Mouse (Mus musculus) stomach, postnatal 0 days (tissue): ENCODE measurements around the gene Lrrc36. TPM values are rescaled to one million over a fixed set of nuclear protein-coding genes. Genes with fewer than 3 reads are reported as not detected.

Source experiments
- ATAC-seq: fragments of 200-750 bp; cut with Nextera tagmentation; 2 replicates; pipeline ENCODE4 v1.8.0; 2017; ENCODE audit not compliant: low FRiP score, low TSS enrichment
- DNase-seq: peaks from one replicate; pipeline ENCODE4 v3.0.0-alpha.2; 2016; ENCODE audit warnings: low spot score
- H3K27ac ChIP-seq: fragments of 300-500 bp; sonication (generic); replicated peaks from 2 replicates; pipeline ENCODE4 v1.5.1; 2014; ENCODE audit warnings: mild to moderate bottlenecking, control low read depth
- H3K27me3 ChIP-seq: fragments of 300-500 bp; sonication (generic); 2 replicates; pipeline ENCODE4 v1.6.1; 2014; ENCODE audit warnings: low read length; ENCODE audit not compliant: control insufficient read depth, insufficient read depth
- H3K36me3 ChIP-seq: fragments of 300-500 bp; sonication (generic); 2 replicates; pipeline ENCODE4 v1.6.1; 2014; ENCODE audit warnings: low read length, mixed read lengths; ENCODE audit not compliant: control insufficient read depth, insufficient read depth
- H3K4me1 ChIP-seq: fragments of 300-500 bp; sonication (generic); replicated peaks from 2 replicates; pipeline ENCODE4 v1.6.1; 2014; ENCODE audit warnings: antibody characterized with exemption; ENCODE audit not compliant: control insufficient read depth, insufficient read depth
- H3K4me2 ChIP-seq: fragments of 300-500 bp; sonication (generic); replicated peaks from 2 replicates; pipeline ENCODE4 v1.6.1; 2014; ENCODE audit warnings: low read depth, mild to moderate bottlenecking, control low read depth, moderate library complexity
- H3K4me3 ChIP-seq: fragments of 300-500 bp; sonication (generic); 2 replicates; pipeline ENCODE4 v1.5.1; 2014; ENCODE audit warnings: low read depth, low read length, control low read depth
- H3K9ac ChIP-seq: fragments of 300-500 bp; sonication (generic); 2 replicates; pipeline ENCODE4 v1.6.1; 2014; ENCODE audit warnings: mild to moderate bottlenecking, low read length, control low read depth, mixed read lengths
- H3K9me3 ChIP-seq: fragments of 300-500 bp; sonication (generic); 2 replicates; pipeline ENCODE4 v1.6.1; 2016; ENCODE audit warnings: low read length; ENCODE audit not compliant: control insufficient read depth
- CTCF ChIP-seq: IDR thresholded peaks from 2 replicates; pipeline ENCODE4 v1.5.1; 2016; ENCODE audit warnings: antibody characterized with exemption, low read depth, mild to moderate bottlenecking, moderate library complexity
- EP300 ChIP-seq: optimal IDR thresholded peaks from 2 replicates; pipeline ENCODE3; 2016; ENCODE audit warnings: antibody characterized with exemption
- WGBS: fragments of 180-500 bp; shearing (Covaris S2); extraction: QIAGEN DNeasy Blood & Tissue Kit; methylation state at CpG from one replicate; pipeline ENCODE4 v1.1.7; 2014; 5-methylcytosine and 5-hydroxymethylcytosine counted together
- polyA plus RNA-seq: library from polyadenylated mRNA; unstranded; fragments of >200 nt; fragmentation: Nextera tagmentation; extraction: Ambion mirVana; gene quantifications from 2 replicates; pipeline ENCODE4 v1.2.1, GENCODE M21; 2015

Gene Lrrc36
- polyA plus RNA-seq, 1 experiment from 2014 or later = 0.08 TPM

DNA sequence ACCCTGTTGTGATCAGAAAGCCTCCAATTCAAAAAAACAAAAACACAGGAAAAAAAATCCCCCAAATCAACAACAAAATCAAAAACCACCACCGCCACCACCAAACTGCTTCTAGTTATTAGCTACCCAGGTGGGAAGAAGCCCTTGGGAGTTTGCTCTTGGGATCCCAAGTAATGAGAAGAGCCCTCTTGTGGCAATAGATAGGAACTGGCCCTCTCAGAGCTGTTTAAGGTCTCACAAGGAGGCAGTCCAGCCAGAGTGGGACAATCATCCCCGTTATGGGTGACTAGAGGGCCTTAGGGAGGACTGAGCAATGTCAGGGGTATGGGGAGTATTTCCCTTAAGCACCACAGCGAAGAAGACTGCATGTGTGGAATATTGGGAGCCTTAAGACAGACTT, 15.6 kb upstream of the Lrrc36 start:
- H3K27ac ChIP-seq = no peak overlapping the region
- H3K9ac ChIP-seq = no peak overlapping the region
- H3K36me3 ChIP-seq = no peaks in the 10 kb centered on the region
- WGBS = 33% methylated on average over 3 of the region's 3 CpGs
- H3K4me2 ChIP-seq = no peak overlapping the region
- peak; percentile 84 for TF ChIP-seq CTCF
- no peak for TF ChIP-seq EP300
- no peak for DNase-seq
- ATAC-seq = no peak
- H3K9me3 ChIP-seq = no peaks in the 10 kb centered on the region
- H3K4me1 ChIP-seq = no peaks in the 10 kb centered on the region
- H3K27me3 ChIP-seq = no peaks in the 10 kb centered on the region
- no peak overlapping the region for H3K4me3 ChIP-seq

GRCm38 (mm10) chr8:105400016-105400415, 13.4 kb upstream of the Lrrc36 start:
- no peaks in the 10 kb centered on the region for H3K27me3 ChIP-seq
- TF ChIP-seq EP300 (no peak), CTCF (no peak)
- H3K9me3 ChIP-seq = no peaks in the 10 kb centered on the region
- no peak overlapping the region for H3K9ac ChIP-seq
- WGBS = 87% methylated on average over 5 of the region's 5 CpGs
- no peak overlapping the region for H3K4me3 ChIP-seq
- H3K4me2 ChIP-seq = no peak overlapping the region
- no peak overlapping the region for H3K27ac ChIP-seq
- no peak for ATAC-seq
- no peaks in the 10 kb centered on the region for H3K4me1 ChIP-seq
- no peak for DNase-seq
- no peaks in the 10 kb centered on the region for H3K36me3 ChIP-seq

GRCm38 (mm10) chr8:105403467-105403866, 9.9 kb upstream of the Lrrc36 start:
- Histone ChIP-seq H3K4me1 (peaks cover 3% of the 10 kb centered on the region; the same call in 1 of the 2 replicates), H3K4me2 (no peak overlapping the region), H3K9me3 (no peaks in the 10 kb centered on the region), H3K4me3 (no peak overlapping the region), H3K27me3 (no peaks in the 10 kb centered on the region), H3K27ac (no peak overlapping the region), H3K36me3 (no peaks in the 10 kb centered on the region), H3K9ac (no peak overlapping the region)
- TF ChIP-seq CTCF (no peak), EP300 (no peak)
- WGBS = 58% methylated on average over 8 of the region's 8 CpGs
- DNase-seq = no peak
- no peak for ATAC-seq

GRCm38 (mm10) chr8:105404496-105404895, 8.9 kb upstream of the Lrrc36 start:
- Histone ChIP-seq H3K9ac (no peak overlapping the region), H3K36me3 (no peaks in the 10 kb centered on the region), H3K27ac (no peak overlapping the region), H3K4me3 (no peak overlapping the region), H3K4me1 (peaks cover 3% of the 10 kb centered on the region; the same call in 1 of the 2 replicates), H3K4me2 (no peak overlapping the region), H3K27me3 (no peaks in the 10 kb centered on the region), H3K9me3 (no peaks in the 10 kb centered on the region)
- no peak for TF ChIP-seq CTCF
- TF ChIP-seq EP300 = no peak
- 44% methylated on average over 1 of the region's 1 CpGs for WGBS
- ATAC-seq = no peak
- DNase-seq = no peak

- DNase-seq (no peak), ATAC-seq (no peak)
- 0 out of 2 replicates have a peak overlapping the region, but pooled peaks have one; percentile 2 for H3K4me2 ChIP-seq
- no peaks in the 10 kb centered on the region for H3K9me3 ChIP-seq
- no peaks in the 10 kb centered on the region for H3K36me3 ChIP-seq
- no peak overlapping the region for H3K27ac ChIP-seq
- no peak overlapping the region for H3K4me3 ChIP-seq
- no peak for TF ChIP-seq EP300
- no peak for TF ChIP-seq CTCF
- 20% methylated on average over 10 of the region's 10 CpGs for WGBS
- peaks cover 3% of the 10 kb centered on the region; the same call in 1 of the 2 replicates for H3K4me1 ChIP-seq
- H3K9ac ChIP-seq = no peak overlapping the region
- H3K27me3 ChIP-seq = no peaks in the 10 kb centered on the region
These were observed 7.0 kb upstream of the Lrrc36 start for GRCm38 (mm10) chr8:105406416-105406815.

DNA sequence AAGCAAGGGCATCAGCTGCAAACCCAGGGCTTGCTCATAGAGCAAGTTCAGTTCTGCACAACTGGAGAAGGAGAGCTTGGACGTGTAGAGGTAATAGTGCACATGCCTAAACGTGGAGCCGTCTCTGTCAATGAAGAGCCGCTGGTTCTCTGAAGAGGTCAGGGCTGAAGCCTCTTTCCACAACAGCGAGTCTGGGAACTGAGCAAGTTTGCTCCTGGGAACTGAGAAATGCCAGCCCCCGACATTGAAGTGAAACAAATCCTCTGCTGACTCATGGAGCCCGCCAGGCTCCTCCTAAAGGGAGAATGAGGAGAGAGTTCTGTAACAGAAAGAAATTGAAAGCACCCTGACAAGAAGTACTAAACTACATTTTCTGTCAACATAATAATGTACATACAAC, 5.0 kb upstream of the Lrrc36 start:
- WGBS = 28% methylated on average over 7 of the region's 7 CpGs
- no peaks in the 10 kb centered on the region for H3K36me3 ChIP-seq
- DNase-seq (no peak), ATAC-seq (no peak)
- H3K27ac ChIP-seq = no peak overlapping the region
- no peak overlapping the region for H3K9ac ChIP-seq
- no peak overlapping the region for H3K4me3 ChIP-seq
- no peak overlapping the region for H3K4me2 ChIP-seq
- TF ChIP-seq CTCF = no peak
- TF ChIP-seq EP300 = no peak
- H3K9me3 ChIP-seq = no peaks in the 10 kb centered on the region
- no peaks in the 10 kb centered on the region for H3K27me3 ChIP-seq
- H3K4me1 ChIP-seq = peaks cover 3% of the 10 kb centered on the region; the same call in 1 of the 2 replicates
